Mouse (Mus musculus): ENCODE measurements at regions not wholly inside any gene's neighbourhood (a gene's known extent, or its start where the extent isn't known, plus 50 kb on each side); places are given as distances from the start of the nearest gene placed in this dataset.

GRCm38 (mm10) chr15:56979353-56979752 lies 498.1 kb downstream of the Slc22a22 start:
- Histone ChIP-seq H3K9me3 (replicated peaks) (no peaks in the 10 kb centered on the region), H3K27ac (no peak overlapping the region), H3K9ac (no peak overlapping the region), H3K4me1 (no peaks in the 10 kb centered on the region), H3K4me2 (no peak overlapping the region), H3K36me3 (ENCODE audit: poor library complexity, severe bottlenecking) (no peaks in the 10 kb centered on the region), H3K27me3 (no peaks in the 10 kb centered on the region), H3K4me3 (no peak overlapping the region)
- 81% methylated on average over 1 of the region's 1 CpGs for WGBS
- no peak for ATAC-seq

- Histone ChIP-seq H3K4me1 (no peaks in the 10 kb centered on the region), H3K4me2 (no peak overlapping the region), H3K27me3 (no peaks in the 10 kb centered on the region), H3K36me3 (ENCODE audit: poor library complexity, severe bottlenecking) (no peaks in the 10 kb centered on the region), H3K4me3 (no peak overlapping the region), H3K27ac (no peak overlapping the region), H3K9me3 (replicated peaks) (no peaks in the 10 kb centered on the region), H3K9ac (no peak overlapping the region)
- 8% methylated on average over 4 of the region's 4 CpGs for WGBS
- peak; percentile 80 for ATAC-seq
Observed at GRCm38 (mm10) chr15:56975446-56976433, 501.7 kb downstream of the Slc22a22 start.

- H3K4me2 ChIP-seq: no peak overlapping the region
- H3K36me3 ChIP-seq (ENCODE audit: poor library complexity, severe bottlenecking): no peaks in the 10 kb centered on the region
- no peak for ATAC-seq
- no peak overlapping the region for H3K4me3 ChIP-seq
- no peaks in the 10 kb centered on the region for H3K27me3 ChIP-seq
- H3K27ac ChIP-seq: no peak overlapping the region
- WGBS: 76% methylated on average over 1 of the region's 1 CpGs
- H3K4me1 ChIP-seq: no peaks in the 10 kb centered on the region
- no peaks in the 10 kb centered on the region for H3K9me3 ChIP-seq (replicated peaks)
- no peak overlapping the region for H3K9ac ChIP-seq
Observed at GRCm38 (mm10) chr15:56970140-56970539, 507.3 kb downstream of the Slc22a22 start.

DNA sequence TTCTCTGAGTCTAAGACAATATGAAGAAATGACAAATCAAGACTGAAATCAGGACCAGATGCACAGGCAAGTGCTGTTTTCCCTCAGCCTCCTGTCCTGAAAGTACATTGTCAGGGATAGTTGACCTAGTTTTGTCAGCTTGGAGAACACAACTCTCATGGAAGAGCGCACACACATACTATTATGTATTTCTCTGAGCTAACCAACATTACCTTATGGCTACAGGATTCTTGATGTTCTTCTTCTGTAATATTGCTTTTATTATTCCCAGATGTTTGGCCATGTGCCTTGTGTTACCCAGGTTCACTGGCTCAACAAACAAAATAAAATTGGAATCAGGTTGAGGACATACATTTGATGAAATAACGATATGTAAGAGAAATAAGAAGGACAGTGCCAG lies 521.1 kb downstream of the Slc22a22 start:
- H3K4me2 ChIP-seq: no peak overlapping the region
- H3K9me3 ChIP-seq (replicated peaks): no peaks in the 10 kb centered on the region
- ATAC-seq: no peak
- no peaks in the 10 kb centered on the region for H3K27me3 ChIP-seq
- no peak overlapping the region for H3K9ac ChIP-seq
- H3K36me3 ChIP-seq (ENCODE audit: poor library complexity, severe bottlenecking): no peaks in the 10 kb centered on the region
- no peak overlapping the region for H3K27ac ChIP-seq
- 100% methylated on average over 2 of the region's 2 CpGs for WGBS
- no peaks in the 10 kb centered on the region for H3K4me1 ChIP-seq
- no peak overlapping the region for H3K4me3 ChIP-seq

DNA sequence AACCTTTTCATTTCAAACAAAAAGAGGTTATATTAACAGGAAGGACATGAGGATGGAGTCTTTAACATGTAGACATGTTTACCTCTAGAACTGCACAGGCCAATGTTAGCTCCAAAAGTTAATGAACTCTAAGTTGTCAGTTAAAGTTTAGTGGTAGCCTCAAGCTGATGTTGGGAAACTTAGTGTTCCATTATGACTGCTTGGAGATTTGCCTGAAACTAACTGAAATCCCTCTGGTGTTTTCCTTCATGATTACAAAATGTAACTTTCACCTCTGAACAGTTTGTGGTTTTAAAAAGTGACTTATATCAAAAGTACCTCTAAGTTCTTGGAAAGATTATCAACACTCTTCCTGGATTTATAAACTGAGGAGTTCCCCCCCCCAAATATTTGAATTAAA lies 525.2 kb downstream of the Slc22a22 start:
- H3K27ac ChIP-seq: no peak overlapping the region
- no peaks in the 10 kb centered on the region for H3K4me1 ChIP-seq
- no peak overlapping the region for H3K4me3 ChIP-seq
- H3K36me3 ChIP-seq (ENCODE audit: poor library complexity, severe bottlenecking): no peaks in the 10 kb centered on the region
- H3K27me3 ChIP-seq: no peaks in the 10 kb centered on the region
- H3K4me2 ChIP-seq: no peak overlapping the region
- ATAC-seq: no peak
- H3K9me3 ChIP-seq (replicated peaks): no peaks in the 10 kb centered on the region
- no peak overlapping the region for H3K9ac ChIP-seq

- Histone ChIP-seq H3K36me3 (ENCODE audit: poor library complexity, severe bottlenecking) (no peaks in the 10 kb centered on the region), H3K4me2 (no peak overlapping the region), H3K27ac (no peak overlapping the region), H3K4me1 (no peaks in the 10 kb centered on the region), H3K9ac (no peak overlapping the region), H3K27me3 (no peaks in the 10 kb centered on the region), H3K9me3 (replicated peaks) (no peaks in the 10 kb centered on the region), H3K4me3 (no peak overlapping the region)
- 95% methylated on average over 2 of the region's 2 CpGs for WGBS
- no peak for ATAC-seq
Observed at GRCm38 (mm10) chr15:56950824-56951223, 526.6 kb downstream of the Slc22a22 start.

GRCm38 (mm10) chr15:56940891-56941290 lies 536.5 kb downstream of the Slc22a22 start:
- no peak overlapping the region for H3K9ac ChIP-seq
- H3K4me3 ChIP-seq: no peak overlapping the region
- WGBS: 87% methylated on average over 1 of the region's 1 CpGs
- H3K36me3 ChIP-seq (ENCODE audit: poor library complexity, severe bottlenecking): no peaks in the 10 kb centered on the region
- no peaks in the 10 kb centered on the region for H3K27me3 ChIP-seq
- H3K4me1 ChIP-seq: no peaks in the 10 kb centered on the region
- H3K4me2 ChIP-seq: no peak overlapping the region
- ATAC-seq: no peak; the same call in 1 of the 2 replicates
- no peak overlapping the region for H3K27ac ChIP-seq
- no peaks in the 10 kb centered on the region for H3K9me3 ChIP-seq (replicated peaks)

GRCm38 (mm10) chr15:56896553-56896952 lies 580.9 kb downstream of the Slc22a22 start:
- no peak for ATAC-seq
- no peak overlapping the region for H3K4me2 ChIP-seq

GRCm38 (mm10) chr15:56881501-56881900 lies 595.9 kb downstream of the Slc22a22 start:
- H3K36me3 ChIP-seq (ENCODE audit: poor library complexity, severe bottlenecking): no peaks in the 10 kb centered on the region
- no peak overlapping the region for H3K4me2 ChIP-seq
- no peak for ATAC-seq
- H3K27me3 ChIP-seq: no peaks in the 10 kb centered on the region
- no peak overlapping the region for H3K9ac ChIP-seq
- no peak overlapping the region for H3K4me3 ChIP-seq
- no peak overlapping the region for H3K27ac ChIP-seq
- 81% methylated on average over 5 of the region's 5 CpGs for WGBS
- no peaks in the 10 kb centered on the region for H3K9me3 ChIP-seq (replicated peaks)
- H3K4me1 ChIP-seq: no peaks in the 10 kb centered on the region

More at GRCm38 (mm10) chr15:56896553-56896952, 580.9 kb downstream of the Slc22a22 start:
- H3K36me3 ChIP-seq (ENCODE audit: poor library complexity, severe bottlenecking): no peaks in the 10 kb centered on the region
- no peak overlapping the region for H3K9ac ChIP-seq
- H3K4me3 ChIP-seq: no peak overlapping the region
- H3K27ac ChIP-seq: no peak overlapping the region
- H3K9me3 ChIP-seq (replicated peaks): no peaks in the 10 kb centered on the region
- H3K4me1 ChIP-seq: no peaks in the 10 kb centered on the region
- no peaks in the 10 kb centered on the region for H3K27me3 ChIP-seq

- H3K27ac ChIP-seq: no peak overlapping the region
- no peak overlapping the region for H3K4me2 ChIP-seq
- WGBS: 27% methylated on average over 6 of the region's 6 CpGs
- no peaks in the 10 kb centered on the region for H3K27me3 ChIP-seq
- no peaks in the 10 kb centered on the region for H3K36me3 ChIP-seq (ENCODE audit: poor library complexity, severe bottlenecking)
- H3K4me3 ChIP-seq: no peak overlapping the region
- no peak overlapping the region for H3K9ac ChIP-seq
- peaks cover 13% of the 10 kb centered on the region for H3K4me1 ChIP-seq
- no peaks in the 10 kb centered on the region for H3K9me3 ChIP-seq (replicated peaks)
- ATAC-seq: no peak
Observed at GRCm38 (mm10) chr15:56865879-56866278, 611.5 kb downstream of the Slc22a22 start.

DNA sequence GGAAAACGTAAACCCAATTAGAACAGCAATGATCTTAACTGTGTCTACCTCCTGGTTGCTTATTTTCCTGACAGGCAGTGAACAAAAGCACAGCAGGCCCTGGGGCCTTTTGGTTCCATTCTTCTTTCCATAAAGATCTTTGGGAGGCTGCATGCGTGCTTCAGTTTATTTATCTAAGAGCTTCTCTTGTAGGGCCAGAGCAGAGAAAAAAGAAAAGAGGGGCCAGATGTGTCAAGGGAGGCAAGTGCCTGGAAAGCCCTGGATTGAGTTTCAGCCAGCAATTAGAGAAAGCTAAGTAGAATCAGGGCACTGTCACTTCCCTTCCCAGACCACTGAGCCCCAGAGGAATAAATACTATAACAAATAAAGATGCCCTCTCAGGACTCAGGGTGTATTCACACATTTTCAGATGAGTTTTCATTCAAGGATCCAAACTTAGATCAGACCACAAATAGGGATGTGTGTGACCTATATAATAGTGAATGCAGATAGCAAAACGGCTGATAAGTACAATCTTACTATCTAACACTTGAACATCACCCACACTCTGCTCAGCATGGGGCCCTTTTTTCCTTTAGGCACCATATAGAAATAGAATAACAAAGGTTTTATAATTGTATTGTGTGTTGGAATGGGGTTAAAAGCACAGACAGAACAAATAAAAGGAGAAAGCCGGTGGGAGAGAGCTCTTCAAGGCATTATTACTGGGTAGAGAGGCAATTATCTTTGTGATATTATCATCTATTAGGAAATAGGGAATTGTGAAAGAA lies 612.2 kb downstream of the Slc22a22 start:
- Histone ChIP-seq H3K36me3 (ENCODE audit: poor library complexity, severe bottlenecking) (no peaks in the 10 kb centered on the region), H3K4me2 (no peak overlapping the region), H3K27me3 (no peaks in the 10 kb centered on the region), H3K27ac (no peak overlapping the region), H3K9me3 (replicated peaks) (no peaks in the 10 kb centered on the region), H3K9ac (no peak overlapping the region), H3K4me3 (no peak overlapping the region), H3K4me1 (peaks cover 13% of the 10 kb centered on the region)
- 2% methylated on average over 4 of the region's 4 CpGs for WGBS
- ATAC-seq: peak; percentile 53; the same call in 1 of the 2 replicates

GRCm38 (mm10) chr15:56858627-56859334 lies 618.6 kb downstream of the Slc22a22 start:
- 71% methylated on average over 4 of the region's 4 CpGs for WGBS
- no peak for ATAC-seq
- H3K9me3 ChIP-seq (replicated peaks): no peaks in the 10 kb centered on the region

More at GRCm38 (mm10) chr15:56858627-56859334, 618.6 kb downstream of the Slc22a22 start:
- H3K4me3 ChIP-seq: no peak overlapping the region
- no peaks in the 10 kb centered on the region for H3K4me1 ChIP-seq
- no peak overlapping the region for H3K27ac ChIP-seq
- H3K27me3 ChIP-seq: no peaks in the 10 kb centered on the region
- no peak overlapping the region for H3K9ac ChIP-seq
- H3K36me3 ChIP-seq (ENCODE audit: poor library complexity, severe bottlenecking): no peaks in the 10 kb centered on the region
- H3K4me2 ChIP-seq: no peak overlapping the region
